Mouse (Mus musculus): ENCODE measurements at regions not wholly inside any gene's neighbourhood (a gene's known extent, or its start where the extent isn't known, plus 50 kb on each side); places are given as distances from the start of the nearest gene placed in this dataset.
A peak's percentile ranks its signal among the peaks of the same experiment; 100 is the strongest.

GRCm38 (mm10) chr16:93498800-93499199 lies 105.1 kb downstream of the Setd4 start:
- no peak overlapping the region for H3K4me3 ChIP-seq (ENCODE audit: low read length)
- no peaks in the 10 kb centered on the region for H3K36me3 ChIP-seq (ENCODE audit: control insufficient read depth, insufficient read depth)
- no peak overlapping the region for H3K27ac ChIP-seq (ENCODE audit: low read length)
- H3K4me2 ChIP-seq (ENCODE audit: low read depth, low read length) = no peak overlapping the region
- ATAC-seq (replicated peaks; ENCODE audit: extremely low read depth, insufficient read depth, low FRiP score) = no peak
- no peaks in the 10 kb centered on the region for H3K4me1 ChIP-seq (ENCODE audit: control insufficient read depth, insufficient read depth, low read length)
- no peak overlapping the region for H3K9ac ChIP-seq (ENCODE audit: low read length)
- H3K27me3 ChIP-seq (ENCODE audit: control insufficient read depth, insufficient read depth, low read length) = no peaks in the 10 kb centered on the region
- H3K9me3 ChIP-seq (replicated peaks; ENCODE audit: control insufficient read depth, low read length) = peaks cover 5% of the 10 kb centered on the region
- 84% methylated on average over 2 of the region's 2 CpGs for WGBS

GRCm38 (mm10) chr16:93493337-93494002 lies 110.4 kb downstream of the Setd4 start:
- Histone ChIP-seq H3K9me3 (replicated peaks; ENCODE audit: control insufficient read depth, low read length) (no peaks in the 10 kb centered on the region), H3K27me3 (ENCODE audit: control insufficient read depth, insufficient read depth, low read length) (no peaks in the 10 kb centered on the region), H3K4me2 (ENCODE audit: low read depth, low read length) (no peak overlapping the region), H3K36me3 (ENCODE audit: control insufficient read depth, insufficient read depth) (no peaks in the 10 kb centered on the region), H3K27ac (ENCODE audit: low read length) (no peak overlapping the region), H3K9ac (ENCODE audit: low read length) (no peak overlapping the region), H3K4me3 (ENCODE audit: low read length) (no peak overlapping the region), H3K4me1 (ENCODE audit: control insufficient read depth, insufficient read depth, low read length) (no peaks in the 10 kb centered on the region)
- WGBS = 79% methylated on average over 6 of the region's 6 CpGs
- no peak for ATAC-seq (replicated peaks; ENCODE audit: extremely low read depth, insufficient read depth, low FRiP score)

- Histone ChIP-seq H3K27me3 (ENCODE audit: control insufficient read depth, insufficient read depth, low read length) (0 out of 2 replicates have a peak, but pooled peaks cover 2% of the 10 kb centered on the region), H3K4me3 (ENCODE audit: low read length) (no peak overlapping the region), H3K27ac (ENCODE audit: low read length) (no peak overlapping the region), H3K9ac (ENCODE audit: low read length) (no peak overlapping the region), H3K4me2 (ENCODE audit: low read depth, low read length) (peak overlapping the region; percentile 19; the same call in 1 of the 2 replicates), H3K9me3 (replicated peaks; ENCODE audit: control insufficient read depth, low read length) (no peaks in the 10 kb centered on the region), H3K4me1 (ENCODE audit: control insufficient read depth, insufficient read depth, low read length) (no peaks in the 10 kb centered on the region), H3K36me3 (ENCODE audit: control insufficient read depth, insufficient read depth) (no peaks in the 10 kb centered on the region)
- 49% methylated on average over 26 of the region's 26 CpGs for WGBS
- ATAC-seq (replicated peaks; ENCODE audit: extremely low read depth, insufficient read depth, low FRiP score) = no peak
Measured at GRCm38 (mm10) chr16:93486646-93487550, 117.0 kb downstream of the Setd4 start.

- Histone ChIP-seq H3K36me3 (ENCODE audit: control insufficient read depth, insufficient read depth) (no peaks in the 10 kb centered on the region), H3K4me3 (ENCODE audit: low read length) (no peak overlapping the region), H3K27me3 (ENCODE audit: control insufficient read depth, insufficient read depth, low read length) (no peaks in the 10 kb centered on the region), H3K9me3 (replicated peaks; ENCODE audit: control insufficient read depth, low read length) (peaks cover 3% of the 10 kb centered on the region; the same call in 1 of the 2 replicates), H3K4me2 (ENCODE audit: low read depth, low read length) (no peak overlapping the region), H3K9ac (ENCODE audit: low read length) (no peak overlapping the region), H3K27ac (ENCODE audit: low read length) (no peak overlapping the region), H3K4me1 (ENCODE audit: control insufficient read depth, insufficient read depth, low read length) (no peaks in the 10 kb centered on the region)
- ATAC-seq (replicated peaks; ENCODE audit: extremely low read depth, insufficient read depth, low FRiP score) = no peak
- 80% methylated on average over 6 of the region's 6 CpGs for WGBS
Measured at GRCm38 (mm10) chr16:93469957-93470356, 133.9 kb downstream of the Setd4 start.

- H3K9me3 ChIP-seq (replicated peaks; ENCODE audit: control insufficient read depth, low read length) = no peaks in the 10 kb centered on the region
- no peaks in the 10 kb centered on the region; the same call in 1 of the 2 replicates for H3K27me3 ChIP-seq (ENCODE audit: control insufficient read depth, insufficient read depth, low read length)
- 81% methylated on average over 5 of the region's 5 CpGs for WGBS
- no peak overlapping the region for H3K9ac ChIP-seq (ENCODE audit: low read length)
- H3K4me2 ChIP-seq (ENCODE audit: low read depth, low read length) = no peak overlapping the region
- H3K4me3 ChIP-seq (ENCODE audit: low read length) = no peak overlapping the region
- H3K36me3 ChIP-seq (ENCODE audit: control insufficient read depth, insufficient read depth) = no peaks in the 10 kb centered on the region
- peaks cover 9% of the 10 kb centered on the region for H3K4me1 ChIP-seq (ENCODE audit: control insufficient read depth, insufficient read depth, low read length)
- no peak for ATAC-seq (replicated peaks; ENCODE audit: extremely low read depth, insufficient read depth, low FRiP score)
- H3K27ac ChIP-seq (ENCODE audit: low read length) = no peak overlapping the region
Measured at GRCm38 (mm10) chr16:93465741-93466140, 138.1 kb downstream of the Setd4 start.

- Histone ChIP-seq H3K4me1 (ENCODE audit: control insufficient read depth, insufficient read depth, low read length) (peaks cover 9% of the 10 kb centered on the region), H3K9me3 (replicated peaks; ENCODE audit: control insufficient read depth, low read length) (no peaks in the 10 kb centered on the region), H3K27ac (ENCODE audit: low read length) (no peak overlapping the region), H3K9ac (ENCODE audit: low read length) (no peak overlapping the region), H3K27me3 (ENCODE audit: control insufficient read depth, insufficient read depth, low read length) (no peaks in the 10 kb centered on the region; the same call in 1 of the 2 replicates), H3K36me3 (ENCODE audit: control insufficient read depth, insufficient read depth) (no peaks in the 10 kb centered on the region), H3K4me3 (ENCODE audit: low read length) (no peak overlapping the region), H3K4me2 (ENCODE audit: low read depth, low read length) (no peak overlapping the region)
- no peak for ATAC-seq (replicated peaks; ENCODE audit: extremely low read depth, insufficient read depth, low FRiP score)
- 50% methylated on average over 2 of the region's 2 CpGs for WGBS
Measured at GRCm38 (mm10) chr16:93464898-93465297, 139.0 kb downstream of the Setd4 start.

- no peaks in the 10 kb centered on the region for H3K36me3 ChIP-seq (ENCODE audit: control insufficient read depth, insufficient read depth)
- no peak overlapping the region for H3K27ac ChIP-seq (ENCODE audit: low read length)
- peaks cover 2% of the 10 kb centered on the region; the same call in 1 of the 2 replicates for H3K27me3 ChIP-seq (ENCODE audit: control insufficient read depth, insufficient read depth, low read length)
- H3K4me3 ChIP-seq (ENCODE audit: low read length) = no peak overlapping the region
- H3K4me1 ChIP-seq (ENCODE audit: control insufficient read depth, insufficient read depth, low read length) = peaks cover 13% of the 10 kb centered on the region
- no peaks in the 10 kb centered on the region for H3K9me3 ChIP-seq (replicated peaks; ENCODE audit: control insufficient read depth, low read length)
- WGBS = 80% methylated on average over 13 of the region's 13 CpGs
- ATAC-seq (replicated peaks; ENCODE audit: extremely low read depth, insufficient read depth, low FRiP score) = no peak
- no peak overlapping the region for H3K4me2 ChIP-seq (ENCODE audit: low read depth, low read length)
- H3K9ac ChIP-seq (ENCODE audit: low read length) = no peak overlapping the region
Measured at GRCm38 (mm10) chr16:93463405-93463804, 140.5 kb downstream of the Setd4 start.

- peaks cover 2% of the 10 kb centered on the region; the same call in 1 of the 2 replicates for H3K27me3 ChIP-seq (ENCODE audit: control insufficient read depth, insufficient read depth, low read length)
- no peak overlapping the region for H3K9ac ChIP-seq (ENCODE audit: low read length)
- H3K4me3 ChIP-seq (ENCODE audit: low read length) = no peak overlapping the region
- H3K27ac ChIP-seq (ENCODE audit: low read length) = no peak overlapping the region
- H3K4me2 ChIP-seq (ENCODE audit: low read depth, low read length) = peak overlapping the region; percentile 6
- H3K9me3 ChIP-seq (replicated peaks; ENCODE audit: control insufficient read depth, low read length) = no peaks in the 10 kb centered on the region
- H3K4me1 ChIP-seq (ENCODE audit: control insufficient read depth, insufficient read depth, low read length) = peaks cover 13% of the 10 kb centered on the region
- no peaks in the 10 kb centered on the region for H3K36me3 ChIP-seq (ENCODE audit: control insufficient read depth, insufficient read depth)
- 27% methylated on average over 8 of the region's 8 CpGs for WGBS
- no peak for ATAC-seq (replicated peaks; ENCODE audit: extremely low read depth, insufficient read depth, low FRiP score)
Measured at GRCm38 (mm10) chr16:93462286-93462610, 141.6 kb downstream of the Setd4 start.
